Mouse (Mus musculus) erythroid progenitor cell, adult 5-6 weeks (primary cell): ENCODE measurements around the gene Dennd1a. TPM values are rescaled to one million over a fixed set of nuclear protein-coding genes. Genes with fewer than 3 reads are reported as not detected.

Experiments
- ATAC-seq: replicated peaks from 2 replicates; pipeline ENCODE4 v1.8.0; 2016; ENCODE audit warnings: moderate number of reproducible peaks, mild to moderate bottlenecking, moderate TSS enrichment, inconsistent platforms; ENCODE audit not compliant: poor library complexity, low FRiP score, severe bottlenecking
- total RNA-seq, 2 experiments: library from RNA; stranded (forward) in 1 of 2; stranded (reverse) in 1 of 2; fragments of 150-400 nt in 1 of 2; fragments of 186-747, 209-891 nt in 1 of 2; gene quantifications; 2 replicates each; pipeline versions ENCODE4 v1.2.3 to v1.2.4; 2015 to 2017; ENCODE audit warnings: low replicate concordance in 2 of 2

Gene Dennd1a
- total RNA-seq, 2 experiments from 2014 or later: 34.8 to 52.1 TPM

GRCm38 (mm10) chr2:37767080-37767547, 520.1 kb downstream of the Dennd1a start:
- ATAC-seq: no peak

DNA sequence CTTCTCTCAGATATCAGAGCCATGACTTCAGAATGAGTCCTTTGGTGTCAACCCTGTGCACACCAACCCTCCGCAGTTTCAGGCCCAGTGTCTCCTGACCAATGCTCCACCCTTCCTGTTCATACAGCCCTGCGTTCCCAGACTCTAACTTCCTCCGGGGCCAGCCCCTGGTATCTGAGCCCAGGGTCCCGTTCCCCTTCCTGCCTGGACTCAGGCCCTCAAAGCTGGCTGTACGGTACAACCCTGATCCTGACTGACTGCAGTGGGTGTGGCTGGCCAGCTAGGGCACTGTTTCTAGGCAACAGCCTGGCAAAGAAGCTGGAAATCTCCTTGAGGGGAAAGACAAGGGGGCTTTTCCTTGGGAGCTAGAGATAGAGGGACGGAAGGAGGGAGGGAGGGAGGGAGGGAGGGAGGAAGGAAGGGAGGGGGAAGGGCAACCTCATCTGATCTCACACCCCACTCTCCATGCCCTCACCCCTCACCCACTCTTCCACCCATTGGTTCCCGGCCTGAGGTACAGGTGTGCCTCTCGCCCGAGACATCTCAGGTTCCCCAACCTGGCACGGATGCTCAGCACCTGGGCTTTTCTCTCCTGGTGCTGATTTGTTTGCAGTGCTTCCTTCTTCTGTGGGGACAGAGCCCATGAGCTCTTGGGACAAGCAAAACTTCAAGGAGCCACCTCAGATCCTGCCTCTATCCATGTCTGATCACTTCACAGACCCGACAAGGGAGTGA, 521.0 kb downstream of the Dennd1a start:
- ATAC-seq: no peak

- no peak for ATAC-seq
These were observed 522.1 kb downstream of the Dennd1a start for GRCm38 (mm10) chr2:37765082-37765483.

DNA sequence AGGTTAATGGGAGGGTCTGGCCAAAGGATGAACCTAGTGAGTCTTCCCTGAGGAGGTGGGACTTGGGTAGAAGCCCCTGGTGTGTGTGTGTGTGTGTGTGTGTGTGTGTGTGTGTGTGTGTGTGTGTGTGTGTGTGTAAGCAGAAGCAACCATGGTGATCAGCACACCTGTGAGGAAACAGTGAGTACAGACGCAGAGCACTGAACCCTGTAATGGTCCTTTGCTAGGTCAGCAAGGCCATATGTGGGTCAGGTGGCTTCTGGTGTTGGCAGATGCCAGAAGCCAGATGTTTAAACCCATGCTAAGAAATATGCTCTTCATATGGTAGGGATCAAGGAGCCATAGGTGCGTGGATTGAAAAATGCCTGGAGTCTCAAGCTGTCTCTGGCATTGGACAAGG, 522.7 kb downstream of the Dennd1a start:
- no peak for ATAC-seq

DNA sequence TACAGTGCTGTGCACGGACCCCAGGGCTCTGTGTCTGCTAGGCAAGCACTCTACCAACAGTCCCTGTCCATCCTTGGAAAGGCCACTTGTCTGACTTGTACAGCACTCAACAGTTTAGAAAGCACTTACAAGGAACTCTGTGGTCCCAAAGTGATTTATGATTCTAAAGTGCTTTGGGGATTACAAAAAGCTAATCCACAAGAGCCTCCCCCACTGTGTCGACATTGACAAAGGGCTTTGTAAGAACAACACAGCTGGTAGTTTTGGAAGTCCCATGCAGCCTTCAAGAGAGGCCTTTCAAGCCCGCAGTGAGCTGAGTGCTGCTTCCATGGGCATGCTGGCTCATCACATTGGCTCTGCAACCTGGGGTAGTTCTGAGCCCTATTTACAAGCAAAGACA, 523.6 kb downstream of the Dennd1a start:
- ATAC-seq: no peak

DNA sequence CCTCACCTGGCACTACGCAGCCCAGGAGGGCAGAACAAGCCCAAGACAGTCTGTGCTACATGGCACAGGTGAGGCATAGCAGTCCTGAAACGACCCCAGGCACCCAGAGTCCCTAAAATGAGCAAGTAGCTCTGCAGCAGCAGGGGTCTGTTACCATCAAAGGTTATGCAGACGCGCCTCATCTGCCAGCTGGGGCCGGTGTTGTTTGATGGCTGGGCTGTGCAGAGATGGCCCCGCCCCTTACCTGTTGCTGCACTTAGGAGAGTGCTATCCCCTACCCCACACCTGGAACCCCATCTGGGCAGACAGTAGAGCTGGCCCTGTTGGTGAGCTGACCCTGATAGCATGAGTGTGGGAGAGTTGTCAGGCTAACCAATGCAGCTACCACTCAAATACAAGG, 526.6 kb downstream of the Dennd1a start:
- ATAC-seq: no peak

DNA sequence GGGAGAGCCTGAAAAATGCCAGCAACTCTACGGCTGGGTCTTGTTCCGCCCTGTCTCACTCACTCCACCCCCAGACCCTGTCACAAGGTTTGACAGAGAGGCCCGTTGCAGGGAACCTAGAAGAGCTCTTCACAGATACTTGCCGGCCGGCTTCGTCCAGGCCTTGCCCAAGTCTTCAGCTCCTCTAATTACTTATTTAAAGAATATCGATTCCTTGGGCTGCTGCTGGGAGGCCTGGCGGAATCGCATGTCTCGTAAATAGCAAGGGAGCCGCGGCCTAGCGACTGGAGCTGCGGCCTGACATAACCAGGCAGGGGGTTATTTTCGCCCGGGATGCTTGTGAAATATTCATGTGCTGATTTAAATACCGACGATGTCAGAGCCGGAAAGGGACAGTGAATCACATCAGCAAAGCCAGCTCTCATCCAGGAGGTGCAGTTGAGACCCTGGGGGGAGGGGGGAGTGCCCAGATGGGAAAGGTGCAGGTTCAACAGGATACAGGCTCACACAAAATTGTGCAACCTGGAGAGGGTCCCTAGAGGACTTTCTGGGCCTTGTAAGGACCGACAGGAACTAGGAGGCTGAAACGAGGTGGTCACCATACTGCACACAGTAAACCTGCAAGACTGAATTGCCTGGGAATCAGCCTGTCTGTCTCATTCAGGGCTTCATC, 528.7 kb downstream of the Dennd1a start:
- ATAC-seq: no peak

DNA sequence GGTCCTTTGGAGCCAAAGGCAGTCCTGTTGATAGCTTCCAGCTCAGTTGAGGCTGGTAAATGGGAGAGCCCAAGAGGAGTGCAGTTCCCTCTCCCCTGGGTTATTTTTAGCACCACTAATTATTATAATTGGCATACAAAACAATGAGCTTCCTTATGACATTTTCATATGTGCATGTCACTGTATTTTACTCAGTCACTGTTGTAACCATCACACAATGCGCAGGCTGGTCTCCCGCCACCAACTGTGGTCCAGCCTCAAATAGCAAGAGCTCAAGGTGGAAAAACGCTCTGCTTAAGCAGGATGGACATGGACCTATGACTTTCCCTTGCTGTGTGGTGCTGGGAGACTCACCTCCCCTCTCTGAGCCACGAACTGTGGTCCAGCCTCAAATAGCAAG, 529.4 kb downstream of the Dennd1a start:
- no peak for ATAC-seq

DNA sequence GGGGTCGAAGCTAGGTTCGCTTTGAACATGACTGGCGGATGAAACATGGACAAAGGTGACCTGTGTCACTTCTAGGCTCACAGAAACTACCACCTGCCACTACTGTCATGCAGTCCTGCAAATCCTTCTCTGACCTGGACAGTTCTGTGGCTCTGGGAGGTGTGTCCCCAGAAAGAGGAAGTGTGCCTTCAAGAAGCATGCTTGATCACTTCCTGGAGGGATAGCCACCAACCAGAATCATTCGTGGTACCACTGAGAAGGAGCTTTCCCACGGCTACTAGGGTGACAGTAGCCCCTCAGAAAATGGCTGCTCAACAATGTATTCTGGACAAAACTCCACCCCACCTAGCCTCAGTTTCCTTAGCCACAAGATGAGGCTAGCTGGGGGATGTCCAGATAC, 530.2 kb downstream of the Dennd1a start:
- ATAC-seq: no peak

GRCm38 (mm10) chr2:37756220-37756930, 530.8 kb downstream of the Dennd1a start:
- ATAC-seq: no peak

GRCm38 (mm10) chr2:37751114-37751513, 536.1 kb downstream of the Dennd1a start:
- ATAC-seq: no peak

DNA sequence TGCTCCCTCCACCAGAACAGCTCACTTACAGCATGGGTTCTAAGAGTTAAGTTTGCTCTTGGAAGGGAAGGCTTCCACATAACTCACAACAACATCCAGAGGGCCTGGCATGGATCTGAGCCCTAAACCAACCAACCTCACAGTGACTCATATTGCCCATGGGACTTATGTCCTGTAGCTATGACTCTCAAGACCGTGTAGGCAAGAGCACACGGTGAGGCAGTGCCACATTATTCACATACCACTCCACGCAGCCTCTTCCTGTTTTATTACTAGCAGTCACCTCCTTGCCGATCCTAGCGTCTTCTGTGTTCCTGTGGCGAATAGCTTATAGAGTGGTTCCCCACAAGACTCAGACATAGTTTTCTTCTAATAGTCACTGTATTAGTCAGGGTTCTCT, 537.9 kb downstream of the Dennd1a start:
- no peak for ATAC-seq

Other genes starting within 250 kb of the Dennd1a start
- gene Lhx2, start 51.9 kb upstream of the Dennd1a start, total RNA-seq (2015; ENCODE audit: low replicate concordance): not detected in 2 replicates
- not detected in 2 replicates for gene Lhx2, start 51.9 kb upstream of the Dennd1a start, total RNA-seq (2017; ENCODE audit: low replicate concordance)
- 0.42 and 1.4 TPM in 2 replicates for gene Nek6, start 224.3 kb upstream of the Dennd1a start, total RNA-seq (2015; ENCODE audit: low replicate concordance)
- 0.90 and 1.2 TPM in 2 replicates for gene Nek6, start 224.3 kb upstream of the Dennd1a start, total RNA-seq (2017; ENCODE audit: low replicate concordance)